Mouse (Mus musculus) midbrain, embryonic 11.5 days (tissue): Measurements from ENCODE around the gene Tmem106b. TPM values are rescaled to one million over a fixed set of nuclear protein-coding genes. Genes with fewer than 3 reads are reported as not detected.
A peak's percentile ranks its signal among the peaks of the same experiment; 100 is the strongest.

Experiments
- ATAC-seq: fragments of 200-750 bp; cut with Nextera tagmentation; 2 replicates; pipeline ENCODE4 v1.8.0; 2017; ENCODE audit warnings: moderate TSS enrichment, moderate library complexity; ENCODE audit not compliant: low FRiP score
- DNase-seq: peaks from one replicate; pipeline ENCODE4 v3.0.0; 2015; ENCODE audit warnings: low spot score; ENCODE audit errors: missing footprints
- H3K27ac ChIP-seq: fragments of 300-500 bp; sonication (generic); 2 replicates; pipeline ENCODE4 v1.5.1; 2014; ENCODE audit warnings: low read depth, low read length
- H3K27me3 ChIP-seq: fragments of 300-500 bp; sonication (generic); 2 replicates; pipeline ENCODE4 v1.6.1; 2014; ENCODE audit warnings: mild to moderate bottlenecking, low read length, moderate library complexity, mixed read lengths; ENCODE audit not compliant: control insufficient read depth, insufficient read depth
- H3K36me3 ChIP-seq: fragments of 300-500 bp; sonication (generic); 2 replicates; pipeline ENCODE4 v1.6.1; 2014; ENCODE audit warnings: mild to moderate bottlenecking, low read length, moderate library complexity, mixed read lengths; ENCODE audit not compliant: control insufficient read depth, insufficient read depth
- H3K4me1 ChIP-seq: fragments of 300-500 bp; sonication (generic); 2 replicates; pipeline ENCODE4 v1.6.1; 2014; ENCODE audit warnings: low read length; ENCODE audit not compliant: control insufficient read depth, insufficient read depth
- H3K4me2 ChIP-seq: fragments of 300-500 bp; sonication (generic); 2 replicates; pipeline ENCODE4 v1.6.1; 2014; ENCODE audit warnings: mild to moderate bottlenecking, moderate library complexity
- H3K4me3 ChIP-seq: fragments of 300-500 bp; sonication (generic); 2 replicates; pipeline ENCODE4 v1.5.1; 2014; ENCODE audit warnings: low read depth, low read length
- H3K9ac ChIP-seq: fragments of 300-500 bp; sonication (generic); 2 replicates; pipeline ENCODE4 v1.6.1; 2014; ENCODE audit warnings: low read length
- H3K9me3 ChIP-seq: fragments of 300-500 bp; sonication (generic); 2 replicates; pipeline ENCODE4 v1.6.1; 2016; ENCODE audit warnings: low read length; ENCODE audit not compliant: control insufficient read depth
- WGBS: fragments of 180-500 bp; shearing (Covaris S2); extraction: QIAGEN DNeasy Blood & Tissue Kit; methylation state at CpG from one replicate; pipeline ENCODE4 v1.1.7; 2014; 5-methylcytosine and 5-hydroxymethylcytosine counted together
- polyA plus RNA-seq: library from polyadenylated mRNA; unstranded; fragments of >200 nt; fragmentation: Nextera tagmentation; extraction: Ambion mirVana; gene quantifications from 2 replicates; pipeline ENCODE4 v1.2.1, GENCODE M21; 2014

The Tmem106b gene
- polyA plus RNA-seq, 1 experiment from 2014 or later: 30.4 TPM

GRCm38 (mm10) chr6:13070147-13070425 lies 527 bp downstream of the Tmem106b start:
- H3K36me3 ChIP-seq: no peaks in the 10 kb centered on the region; the same call in 1 of the 2 replicates
- peak overlapping the region; percentile 78 for H3K4me2 ChIP-seq
- ATAC-seq (no peak), DNase-seq (no peak)
- H3K9ac ChIP-seq: peak overlapping the region; percentile 95
- H3K27ac ChIP-seq: peak overlapping the region; percentile 44; the same call in 1 of the 2 replicates
- H3K4me1 ChIP-seq: peaks cover 4% of the 10 kb centered on the region
- WGBS: under 1% methylated on average over 11 of the region's 11 CpGs
- H3K9me3 ChIP-seq: no peaks in the 10 kb centered on the region
- H3K4me3 ChIP-seq: peak overlapping the region; percentile 90
- H3K27me3 ChIP-seq: no peaks in the 10 kb centered on the region

GRCm38 (mm10) chr6:13070485-13070884 lies 926 bp downstream of the Tmem106b start:
- peak; percentile 12; the same call in 1 of the 2 replicates for ATAC-seq
- H3K36me3 ChIP-seq: no peaks in the 10 kb centered on the region; the same call in 1 of the 2 replicates
- H3K4me2 ChIP-seq: peak overlapping the region; percentile 78
- H3K9me3 ChIP-seq: no peaks in the 10 kb centered on the region
- peaks cover 4% of the 10 kb centered on the region for H3K4me1 ChIP-seq
- H3K27me3 ChIP-seq: no peaks in the 10 kb centered on the region
- 60% methylated on average over 4 of the region's 4 CpGs for WGBS
- H3K9ac ChIP-seq: peak overlapping the region; percentile 95
- H3K4me3 ChIP-seq: peak overlapping the region; percentile 90
- no peak for DNase-seq
- no peak overlapping the region for H3K27ac ChIP-seq

- no peak for ATAC-seq
- Histone ChIP-seq H3K4me2 (no peak overlapping the region), H3K9ac (no peak overlapping the region), H3K4me1 (peaks cover 4% of the 10 kb centered on the region), H3K27me3 (no peaks in the 10 kb centered on the region), H3K4me3 (no peak overlapping the region), H3K9me3 (no peaks in the 10 kb centered on the region), H3K36me3 (no peaks in the 10 kb centered on the region; the same call in 1 of the 2 replicates), H3K27ac (no peak overlapping the region)
- 95% methylated on average over 4 of the region's 4 CpGs for WGBS
- DNase-seq: peak; percentile 2
Observed at GRCm38 (mm10) chr6:13073036-13073435, 3.5 kb downstream of the Tmem106b start.

GRCm38 (mm10) chr6:13073876-13074275 lies 4.3 kb downstream of the Tmem106b start:
- Histone ChIP-seq H3K9me3 (no peaks in the 10 kb centered on the region), H3K36me3 (peaks cover 2% of the 10 kb centered on the region), H3K4me1 (peaks cover 4% of the 10 kb centered on the region), H3K4me3 (no peak overlapping the region), H3K4me2 (no peak overlapping the region), H3K27ac (no peak overlapping the region), H3K27me3 (no peaks in the 10 kb centered on the region), H3K9ac (no peak overlapping the region)
- ATAC-seq (no peak), DNase-seq (peak; percentile 35)
- WGBS: 86% methylated on average over 2 of the region's 2 CpGs

GRCm38 (mm10) chr6:13082881-13083280 lies 13.3 kb downstream of the Tmem106b start:
- H3K9me3 ChIP-seq: no peaks in the 10 kb centered on the region
- 95% methylated on average over 9 of the region's 9 CpGs for WGBS
- no peak overlapping the region for H3K4me3 ChIP-seq
- DNase-seq (peak; percentile 6), ATAC-seq (no peak)
- no peak overlapping the region for H3K9ac ChIP-seq
- H3K36me3 ChIP-seq: peaks cover 4% of the 10 kb centered on the region; the same call in 1 of the 2 replicates
- no peaks in the 10 kb centered on the region for H3K27me3 ChIP-seq
- H3K4me1 ChIP-seq: no peaks in the 10 kb centered on the region
- no peak overlapping the region for H3K4me2 ChIP-seq
- no peak overlapping the region for H3K27ac ChIP-seq

GRCm38 (mm10) chr6:13096656-13097435 lies 27.3 kb downstream of the Tmem106b start:
- no peak overlapping the region for H3K4me3 ChIP-seq
- H3K36me3 ChIP-seq: no peaks in the 10 kb centered on the region
- no peaks in the 10 kb centered on the region for H3K9me3 ChIP-seq
- no peak overlapping the region for H3K9ac ChIP-seq
- H3K4me2 ChIP-seq: no peak overlapping the region
- no peak overlapping the region for H3K27ac ChIP-seq
- no peak for ATAC-seq
- DNase-seq: no peak
- no peaks in the 10 kb centered on the region for H3K27me3 ChIP-seq
- WGBS: 88% methylated on average over 2 of the region's 2 CpGs
- H3K4me1 ChIP-seq: no peaks in the 10 kb centered on the region

GRCm38 (mm10) chr6:13100137-13100536 lies 30.6 kb downstream of the Tmem106b start:
- Histone ChIP-seq H3K4me2 (no peak overlapping the region), H3K9me3 (no peaks in the 10 kb centered on the region)

GRCm38 (mm10) chr6:13108662-13109061 lies 39.1 kb downstream of the Tmem106b start:
- no peaks in the 10 kb centered on the region for H3K9me3 ChIP-seq
- WGBS: 80% methylated on average over 1 of the region's 1 CpGs
- DNase-seq: no peak
- no peak overlapping the region for H3K4me3 ChIP-seq
- no peaks in the 10 kb centered on the region for H3K27me3 ChIP-seq
- no peak for ATAC-seq
- H3K4me2 ChIP-seq: no peak overlapping the region
- H3K9ac ChIP-seq: no peak overlapping the region
- no peak overlapping the region for H3K27ac ChIP-seq
- H3K36me3 ChIP-seq: no peaks in the 10 kb centered on the region
- no peaks in the 10 kb centered on the region for H3K4me1 ChIP-seq

More at GRCm38 (mm10) chr6:13100137-13100536, 30.6 kb downstream of the Tmem106b start:
- no peak overlapping the region for H3K9ac ChIP-seq
- no peak for DNase-seq
- no peaks in the 10 kb centered on the region for H3K36me3 ChIP-seq
- no peak overlapping the region for H3K4me3 ChIP-seq
- 98% methylated on average over 2 of the region's 2 CpGs for WGBS
- H3K27me3 ChIP-seq: no peaks in the 10 kb centered on the region
- no peak overlapping the region for H3K27ac ChIP-seq
- ATAC-seq: no peak
- H3K4me1 ChIP-seq: no peaks in the 10 kb centered on the region

- Histone ChIP-seq H3K9ac (no peak overlapping the region), H3K4me1 (no peaks in the 10 kb centered on the region), H3K27me3 (no peaks in the 10 kb centered on the region), H3K4me2 (no peak overlapping the region), H3K27ac (no peak overlapping the region), H3K36me3 (no peaks in the 10 kb centered on the region), H3K9me3 (no peaks in the 10 kb centered on the region), H3K4me3 (no peak overlapping the region)
- no peak for DNase-seq
- no peak for ATAC-seq
- 92% methylated on average over 1 of the region's 1 CpGs for WGBS
Observed at GRCm38 (mm10) chr6:13137255-13137654, 67.7 kb downstream of the Tmem106b start.
